Mouse (Mus musculus): ENCODE results near the gene Sf3a3.
"Not testable (repeated sequence)": the region's sequence is repeated elsewhere in the genome, so short reads cannot be mapped to it uniquely, and the experiment has no call there.

The Sf3a3 gene

DNA sequence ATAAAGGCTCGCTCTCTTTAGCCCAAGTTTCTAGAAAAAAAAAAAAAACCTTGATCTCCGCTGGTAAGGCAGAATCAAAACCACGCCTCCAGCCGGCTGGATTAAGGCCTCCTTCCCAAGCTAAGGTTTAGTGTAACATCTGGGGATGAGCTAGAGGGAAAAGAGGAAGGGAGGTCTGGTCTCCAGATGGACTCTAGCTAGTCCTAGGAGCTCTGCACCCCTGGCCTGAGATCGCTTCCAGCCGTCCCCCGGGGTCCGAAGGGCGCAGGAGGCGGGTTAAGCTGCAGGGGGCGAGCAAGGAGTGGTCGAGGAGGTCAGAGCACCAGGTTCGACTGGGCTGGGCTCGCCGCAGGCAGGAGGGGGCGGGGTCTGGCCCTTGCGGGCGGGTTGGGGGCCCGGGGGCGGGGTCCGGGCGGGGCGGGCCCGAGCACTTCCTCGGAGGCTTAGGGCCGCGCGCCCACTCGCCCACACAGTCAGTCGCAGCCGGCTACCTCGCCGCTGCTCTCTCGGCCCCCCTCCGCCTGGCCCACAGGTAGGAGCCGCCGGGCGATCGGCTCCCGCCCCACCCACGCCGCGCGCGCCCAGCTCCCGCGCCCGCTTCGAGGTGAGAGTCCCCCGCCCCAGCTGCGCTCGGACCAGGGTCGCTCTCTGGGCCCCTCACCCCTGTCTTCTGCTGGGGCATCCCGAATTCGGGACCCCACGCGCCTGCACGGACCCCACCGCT is 14.2 kb upstream of the Sf3a3 start, which contains the start of gene Fhl3:
Fhl3 (plus strand) TSS at position 454 of the 724 bp plus-strand sequence.
- peak; percentile 85 for DNase-seq

DNA sequence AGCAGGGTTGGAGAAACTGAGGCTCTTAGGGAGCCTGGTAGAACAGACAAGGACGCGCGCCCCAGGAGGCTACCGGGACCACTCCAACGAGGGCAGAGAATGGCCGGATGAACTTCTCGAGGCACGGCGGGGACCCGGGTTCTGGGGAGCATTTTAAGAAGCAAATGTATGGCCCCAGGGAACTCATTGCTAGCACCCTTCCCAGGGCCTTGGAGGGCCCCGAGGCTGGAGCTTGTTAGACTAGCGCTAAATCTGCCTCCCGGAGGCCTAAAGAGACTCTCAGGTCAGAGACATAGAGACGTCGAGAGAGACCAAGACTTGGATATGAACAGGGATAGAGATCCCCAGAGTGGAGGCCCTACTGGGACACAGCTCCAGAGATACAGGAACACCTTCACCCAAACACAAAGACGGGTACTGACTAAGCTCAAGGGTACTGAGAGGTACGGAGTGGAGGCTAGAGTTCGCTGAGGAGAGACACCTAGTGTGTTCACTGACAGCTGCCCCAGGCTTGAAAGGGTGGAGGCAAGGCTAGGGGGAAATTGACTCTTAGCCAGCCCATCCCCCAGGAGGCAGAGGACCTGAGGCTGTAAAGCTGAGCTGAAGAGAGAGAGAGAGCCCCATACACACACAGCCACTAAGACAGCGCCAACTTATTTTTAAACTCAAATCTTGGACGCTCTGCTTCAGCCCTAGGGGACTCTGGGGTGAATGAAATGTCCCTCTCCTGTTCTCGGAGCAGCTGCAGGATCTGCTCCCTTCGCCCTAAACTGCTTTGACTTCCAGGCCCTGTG is 13.3 kb upstream of the Sf3a3 start:
- DNase-seq, result peak; percentile 40

DNA sequence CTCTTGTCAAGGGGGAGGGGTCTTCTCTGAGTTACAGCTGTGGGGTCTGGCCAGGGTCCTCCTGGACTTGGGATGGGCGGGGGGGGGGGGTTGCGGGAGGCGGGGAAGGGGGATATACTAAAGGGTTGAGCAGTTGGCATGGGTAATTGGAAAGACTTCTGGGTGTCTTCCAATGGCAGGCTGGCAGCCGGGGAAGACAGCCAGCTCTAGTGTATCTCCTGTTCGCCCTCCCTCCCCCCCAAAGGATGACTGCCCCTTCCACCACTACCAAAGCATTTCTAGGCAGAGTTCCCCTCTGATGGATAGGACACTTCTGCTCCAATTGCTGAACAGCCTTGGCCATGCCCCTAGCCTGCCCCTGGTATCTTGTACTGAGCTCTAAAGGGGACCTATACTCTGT is 12.7 kb upstream of the Sf3a3 start:
- no peak for DNase-seq

DNA sequence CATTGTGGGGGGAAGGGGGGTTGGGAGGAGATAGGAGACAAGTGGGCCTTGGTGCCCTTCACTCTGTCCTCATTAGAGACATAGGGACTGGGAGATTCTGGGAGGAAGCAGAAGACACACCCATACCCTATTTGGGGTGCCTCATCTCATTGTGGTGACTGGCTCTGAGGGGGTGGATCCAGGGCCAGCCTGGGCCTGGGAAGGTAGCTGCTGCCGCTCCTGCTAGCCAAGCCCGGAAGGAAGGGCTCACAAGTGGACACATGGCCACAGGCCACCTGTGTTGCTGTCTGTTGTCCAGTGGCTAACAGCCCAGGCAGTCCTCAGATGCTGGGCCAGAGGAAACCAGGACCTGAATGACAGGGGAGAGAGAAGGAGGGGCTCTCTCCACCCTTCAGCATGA is 11.2 kb upstream of the Sf3a3 start:
- peak; percentile 20 for DNase-seq

DNA sequence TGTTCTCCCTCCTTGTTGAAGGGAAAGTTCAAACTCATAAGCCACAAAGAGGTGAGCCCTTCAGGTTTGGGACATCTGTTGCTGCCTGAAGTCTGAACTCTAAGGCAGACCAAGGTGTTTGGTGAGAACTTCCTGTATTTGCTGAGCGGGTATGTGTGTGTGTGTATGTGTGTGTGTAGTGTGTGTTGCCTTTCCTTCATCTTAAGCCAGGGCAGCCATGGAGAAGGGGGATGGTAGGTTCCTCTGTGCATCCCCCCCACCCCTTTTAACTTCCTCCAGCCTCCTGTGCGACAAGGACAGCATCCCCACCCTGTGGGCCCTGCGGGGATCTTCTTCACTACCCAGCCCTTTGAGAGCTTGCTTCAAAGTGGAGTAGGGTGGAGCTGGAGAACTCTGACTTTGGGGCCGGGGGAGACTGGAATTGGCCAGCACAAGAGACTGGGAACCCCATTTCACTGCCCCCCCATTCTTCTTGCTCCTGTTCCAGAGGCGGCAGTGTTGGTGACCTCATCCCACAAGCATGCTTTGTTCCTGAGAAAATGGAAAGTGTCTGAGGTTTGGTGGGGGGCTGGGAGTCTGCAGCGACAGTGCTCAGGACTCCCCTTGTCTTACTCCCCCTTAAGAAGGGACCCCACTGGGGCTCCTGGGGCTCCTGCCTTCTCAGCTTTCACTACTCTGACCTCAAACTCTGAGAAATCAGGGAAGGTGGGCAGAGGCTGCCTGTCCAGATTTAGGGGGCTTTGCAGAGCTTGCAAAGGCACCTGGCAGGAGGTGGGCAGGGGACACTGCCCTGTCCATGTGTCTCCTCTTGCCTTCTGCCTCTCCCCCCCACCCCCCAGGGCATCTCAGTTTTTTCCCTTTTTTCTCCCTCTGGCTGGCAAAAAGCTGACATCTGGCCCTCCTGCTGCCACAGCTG is 10.4 kb upstream of the Sf3a3 start:
- DNase-seq, result no peak

DNA sequence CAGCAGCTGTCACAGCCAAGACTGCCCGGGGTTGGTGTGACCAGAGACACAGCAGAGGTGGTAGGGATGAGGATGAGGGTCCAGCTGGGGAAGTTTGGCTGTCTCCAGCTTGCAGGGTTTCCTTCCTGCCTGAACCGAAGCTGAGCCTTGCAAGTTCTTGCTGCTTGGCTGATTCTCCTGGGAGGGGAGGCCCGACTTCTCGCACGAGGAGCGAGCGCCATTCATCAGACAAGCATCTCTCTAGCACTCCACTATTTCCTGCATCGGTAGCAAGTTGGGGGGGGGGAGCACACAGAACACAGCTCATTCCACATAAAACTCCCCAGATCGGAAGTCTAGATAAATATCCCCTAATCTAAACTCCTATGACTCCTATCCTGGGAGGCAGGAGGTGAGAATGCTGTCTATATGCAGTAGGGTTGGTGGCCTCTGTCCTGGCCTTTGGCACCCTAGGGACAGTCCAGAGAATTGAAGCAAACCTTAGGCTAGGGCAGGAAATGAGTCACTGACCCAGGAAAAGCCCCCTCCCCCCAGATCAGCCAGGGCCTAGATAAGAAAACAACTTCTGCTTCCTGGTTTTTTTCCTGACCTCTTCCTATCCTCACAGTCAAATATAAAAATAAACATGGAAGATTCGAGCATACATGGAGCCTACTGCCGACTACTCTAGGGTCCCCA is 9.6 kb upstream of the Sf3a3 start:
- DNase-seq, result peak; percentile 36

DNA sequence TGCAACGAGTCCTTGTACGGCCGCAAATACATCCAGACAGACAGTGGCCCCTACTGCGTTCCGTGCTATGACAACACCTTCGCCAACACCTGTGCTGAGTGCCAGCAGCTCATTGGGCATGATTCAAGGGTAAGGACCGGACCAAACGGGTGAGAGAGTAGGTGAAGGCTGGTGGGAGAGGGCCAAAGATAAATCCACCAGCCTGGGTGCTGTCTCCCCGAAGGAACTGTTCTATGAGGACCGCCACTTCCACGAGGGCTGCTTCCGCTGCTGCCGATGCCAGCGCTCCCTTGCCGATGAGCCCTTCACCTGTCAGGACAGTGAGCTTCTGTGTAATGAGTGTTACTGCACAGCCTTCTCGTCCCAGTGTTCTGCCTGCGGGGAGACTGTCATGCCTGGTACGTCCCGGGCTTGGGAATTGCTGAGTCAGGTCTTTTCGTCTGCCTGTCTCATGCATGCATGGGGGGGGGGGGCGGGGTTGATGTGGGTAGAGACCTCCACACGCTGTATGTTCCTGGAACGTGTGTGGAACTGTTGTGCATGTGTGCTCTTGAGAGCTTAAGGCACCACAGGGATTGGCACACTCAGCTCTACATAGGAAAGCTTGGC is 8.8 kb upstream of the Sf3a3 start:
- DNase-seq, result no peak

DNA sequence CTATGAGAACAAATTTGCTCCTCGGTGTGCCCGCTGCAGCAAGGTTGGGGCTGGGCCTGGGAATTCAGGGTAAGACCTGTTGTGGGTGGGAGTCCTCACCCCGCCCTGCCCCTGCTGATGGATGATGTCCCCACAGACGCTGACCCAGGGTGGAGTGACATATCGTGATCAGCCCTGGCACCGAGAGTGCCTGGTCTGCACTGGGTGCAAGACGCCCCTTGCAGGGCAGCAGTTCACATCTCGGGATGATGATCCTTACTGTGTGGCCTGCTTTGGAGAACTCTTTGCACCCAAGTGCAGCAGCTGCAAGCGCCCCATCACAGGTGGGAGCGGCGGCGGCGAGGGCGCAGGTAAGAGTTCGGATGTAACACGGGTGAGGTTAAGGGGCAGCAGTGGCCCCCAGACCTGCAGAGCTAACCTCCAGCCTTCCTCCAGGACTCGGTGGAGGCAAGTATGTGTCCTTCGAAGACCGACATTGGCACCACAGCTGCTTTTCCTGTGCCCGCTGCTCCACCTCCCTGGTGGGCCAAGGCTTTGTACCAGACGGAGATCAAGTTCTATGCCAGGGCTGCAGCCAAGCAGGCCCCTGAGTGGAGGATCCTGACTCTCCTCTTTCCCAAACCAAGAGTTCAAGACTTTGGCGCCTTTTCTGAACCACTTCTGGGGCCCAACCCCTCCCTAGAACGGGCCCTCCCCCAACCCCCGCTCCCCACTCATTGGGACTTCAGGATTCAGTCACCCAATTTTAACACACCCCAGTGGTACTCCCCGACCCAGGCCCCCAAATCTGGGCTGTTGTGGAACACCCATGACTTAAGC is 7.0 kb upstream of the Sf3a3 start:
- not testable (repeated sequence) for DNase-seq

DNA sequence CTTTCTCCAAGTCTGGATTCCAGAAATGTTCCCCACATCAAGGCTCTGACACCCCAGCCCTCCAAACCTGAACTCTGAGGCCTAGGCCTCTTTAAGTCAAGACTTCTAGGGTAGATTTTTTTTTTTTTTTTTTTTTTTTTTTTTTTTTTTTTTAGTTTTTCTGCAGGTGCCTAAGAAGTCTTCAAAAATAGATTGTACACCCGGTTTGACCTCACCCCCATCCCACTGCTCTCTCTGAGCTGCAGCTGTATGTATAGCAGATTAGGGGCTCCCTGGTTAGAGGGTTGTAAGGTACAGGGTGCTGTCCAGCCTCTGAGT is 6.4 kb upstream of the Sf3a3 start:
- not testable (repeated sequence) for DNase-seq

DNA sequence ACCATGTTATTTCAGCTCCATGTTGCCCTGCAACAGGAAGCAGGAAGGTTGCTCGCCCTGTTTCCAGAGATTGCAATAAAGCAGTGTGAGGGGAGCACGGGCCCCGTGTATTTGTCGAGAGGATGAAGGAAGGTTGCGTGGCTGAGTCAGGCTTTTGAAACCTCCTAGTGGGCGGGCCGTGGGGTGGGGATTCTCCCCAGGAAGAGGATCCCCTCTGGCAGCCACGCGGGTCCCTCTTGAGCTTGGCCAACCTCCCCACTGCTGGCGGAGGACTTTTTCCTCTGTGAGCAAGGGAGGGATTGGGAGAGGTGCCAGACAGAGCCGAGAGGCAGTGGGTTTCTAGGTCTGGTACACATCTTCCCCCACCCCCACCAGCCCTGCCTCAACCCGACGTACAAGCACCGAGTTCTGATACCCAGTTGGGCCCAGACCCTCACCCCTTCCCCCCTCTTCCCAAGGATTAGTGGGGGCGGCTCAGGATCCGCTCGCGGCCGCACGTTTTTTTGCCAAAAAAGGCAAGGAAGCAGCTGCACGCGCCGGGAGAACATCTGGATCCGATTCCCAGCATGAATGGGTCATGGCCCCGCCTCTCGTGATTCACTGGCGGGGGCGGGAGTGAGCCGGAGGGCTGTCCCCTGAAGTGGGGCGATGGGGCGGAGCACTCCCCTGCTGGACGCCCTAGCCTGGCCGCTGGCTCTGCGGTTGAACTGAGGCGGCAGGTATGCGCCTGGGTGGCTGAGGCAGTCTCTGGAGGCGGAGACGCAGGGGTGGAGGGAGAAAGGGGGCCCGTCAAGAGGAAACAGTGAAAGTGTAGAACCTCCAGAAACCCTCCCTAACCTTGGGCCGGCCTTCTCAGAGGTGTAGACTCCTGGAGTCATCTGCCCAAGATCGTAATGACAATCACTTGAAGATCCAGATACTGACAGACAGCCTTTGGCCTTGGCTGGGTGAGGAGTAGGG is 5.8 kb upstream of the Sf3a3 start:
- DNase-seq, result peak; percentile 92

DNA sequence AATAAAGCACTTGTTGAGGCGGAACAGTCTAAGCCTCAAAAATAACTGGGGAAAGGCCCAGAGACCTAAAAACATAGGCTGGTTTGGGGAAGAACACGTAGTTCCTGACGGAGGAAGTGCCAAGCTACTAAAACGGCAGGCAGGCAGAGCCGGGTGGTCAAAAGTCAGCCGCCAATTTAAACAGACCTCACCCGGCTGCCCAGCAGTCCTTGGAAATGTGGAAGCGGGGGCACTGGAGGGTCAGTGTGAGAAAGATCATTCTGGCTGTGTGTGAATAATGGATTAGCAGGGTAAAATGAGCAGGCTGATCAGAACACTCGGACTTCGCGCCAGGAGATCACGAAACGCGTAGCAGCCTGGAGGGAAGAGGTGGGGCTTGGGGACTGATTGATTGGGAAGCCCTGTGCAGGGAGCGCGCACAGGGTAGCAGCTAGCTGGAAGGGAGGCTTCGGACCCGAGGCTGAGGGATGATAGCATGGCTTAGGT is 4.6 kb upstream of the Sf3a3 start:
- peak; percentile 63 for DNase-seq

DNA sequence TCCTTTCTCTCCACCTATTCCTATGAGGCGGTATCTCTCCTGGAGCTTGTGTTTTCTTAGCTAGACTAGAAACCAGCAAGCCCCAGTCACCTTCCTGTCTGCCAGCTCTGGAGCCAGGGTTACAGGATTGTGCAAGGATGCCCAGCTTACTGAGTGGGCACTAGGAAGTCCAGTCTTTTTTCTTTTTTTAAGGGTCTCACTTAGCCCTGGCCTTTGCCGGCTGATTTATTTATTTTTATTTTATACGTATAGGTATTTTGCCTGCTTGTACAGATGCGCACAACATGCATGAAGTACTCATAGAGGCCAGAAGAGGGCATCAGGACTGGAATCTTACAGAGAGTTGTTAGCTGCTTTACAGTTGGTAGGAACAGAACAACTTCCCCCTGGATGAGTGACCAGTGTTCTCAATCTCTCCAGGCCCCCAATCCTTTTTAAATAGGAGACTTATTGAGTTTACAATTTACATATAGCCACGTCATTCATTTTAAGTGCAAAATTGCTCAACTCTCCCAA is 3.7 kb upstream of the Sf3a3 start:
- DNase-seq, result peak; percentile 43

DNA sequence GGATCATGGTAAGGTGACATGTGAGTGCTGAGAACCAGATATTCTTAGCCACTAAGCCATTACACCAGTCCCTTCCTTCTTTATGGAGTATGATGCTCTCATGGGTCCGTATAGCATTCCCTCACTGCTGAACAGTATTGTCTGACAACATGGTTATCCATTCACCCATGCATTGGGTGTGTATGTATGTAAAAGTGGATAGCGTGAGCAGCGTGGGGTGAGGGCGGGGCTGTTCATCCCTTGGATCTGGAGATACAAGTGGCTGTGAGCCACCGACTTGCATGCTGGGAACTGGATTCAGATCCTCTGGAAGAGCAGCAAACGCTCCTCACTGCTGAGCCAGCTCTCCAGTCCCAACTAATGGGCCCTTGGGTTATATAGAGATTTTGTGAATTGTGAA is 2.0 kb upstream of the Sf3a3 start:
- DNase-seq, result peak; percentile 80

DNA sequence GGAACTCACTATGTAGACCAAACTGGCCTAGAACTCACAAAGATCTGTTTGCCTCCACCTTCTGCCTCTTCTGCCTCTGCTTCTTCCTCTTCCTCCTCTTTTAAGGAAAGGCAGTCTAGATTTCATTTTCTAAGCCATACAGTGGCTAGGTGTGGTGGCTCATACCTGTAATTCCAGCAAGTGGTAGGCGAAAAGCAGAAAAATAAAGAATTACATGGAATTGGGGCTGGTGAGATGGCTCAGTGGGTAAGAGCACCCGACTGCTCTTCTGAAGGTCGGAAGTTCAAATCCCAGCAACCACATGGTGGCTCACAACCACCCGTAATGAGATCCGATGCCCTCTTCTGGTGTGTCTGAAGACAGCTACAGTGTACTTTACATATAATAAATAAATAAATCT is 726 bp upstream of the Sf3a3 start:
- DNase-seq, result not testable (repeated sequence)

DNA sequence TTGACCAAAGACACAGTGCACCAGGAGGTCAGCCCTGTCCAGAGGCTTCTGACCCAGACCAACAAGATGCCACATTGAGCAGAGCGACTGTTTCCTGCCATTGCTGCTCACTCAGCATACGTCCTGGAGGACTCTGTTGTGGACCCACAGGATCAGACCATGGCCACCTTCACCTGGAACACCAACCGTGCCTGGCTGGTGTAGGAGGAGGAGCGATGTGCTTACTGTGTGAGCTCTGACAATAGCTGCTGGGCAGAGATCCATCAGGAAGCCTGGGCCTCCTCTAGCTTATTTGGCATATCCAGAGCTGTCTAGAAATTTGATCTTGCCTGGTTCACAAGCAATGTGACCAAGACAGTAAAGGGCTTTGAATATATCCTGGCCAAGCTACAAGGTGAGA is 4.5 kb downstream of the Sf3a3 start:
- no peak for DNase-seq

DNA sequence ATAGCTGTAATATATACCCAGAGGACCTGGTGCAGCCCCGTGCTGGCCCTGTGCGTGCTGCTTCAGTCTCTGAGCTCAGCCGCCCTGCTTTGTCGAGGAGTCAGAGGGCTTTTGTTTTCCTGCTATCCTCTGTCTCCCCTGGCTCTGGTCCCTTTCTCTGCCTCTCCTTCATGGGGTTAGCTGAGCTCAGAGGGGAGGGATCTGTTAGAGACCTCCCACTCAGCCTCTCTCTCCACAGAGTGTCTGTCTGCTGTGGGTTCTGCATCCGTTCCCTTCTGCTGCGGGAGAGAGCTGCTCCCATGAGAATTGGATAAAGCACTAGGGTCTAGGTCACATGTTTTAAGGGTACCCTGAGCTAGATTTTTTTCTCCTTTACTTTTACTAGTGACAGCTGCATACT is 11.5 kb downstream of the Sf3a3 start:
- DNase-seq, result no peak

DNA sequence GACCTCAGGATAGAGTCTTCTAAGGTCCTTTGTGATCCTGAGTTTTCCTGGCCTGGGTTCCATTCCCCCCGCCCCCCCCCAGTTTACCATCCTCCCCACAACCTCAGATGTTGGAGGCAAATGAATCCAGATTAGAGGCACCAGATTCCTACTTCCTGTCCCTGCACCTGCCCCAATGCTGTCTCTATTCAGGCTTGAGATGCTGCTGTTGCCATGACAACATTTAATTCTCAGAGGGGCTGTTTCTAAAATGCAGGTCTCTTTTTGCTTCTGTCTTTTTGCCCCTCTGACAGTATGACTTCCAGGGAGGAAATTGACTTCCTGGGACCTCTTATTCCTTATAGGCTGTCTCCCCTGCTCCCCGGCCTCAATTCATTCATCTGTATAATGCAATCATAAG is 22.4 kb downstream of the Sf3a3 start:
- no peak for DNase-seq

DNA sequence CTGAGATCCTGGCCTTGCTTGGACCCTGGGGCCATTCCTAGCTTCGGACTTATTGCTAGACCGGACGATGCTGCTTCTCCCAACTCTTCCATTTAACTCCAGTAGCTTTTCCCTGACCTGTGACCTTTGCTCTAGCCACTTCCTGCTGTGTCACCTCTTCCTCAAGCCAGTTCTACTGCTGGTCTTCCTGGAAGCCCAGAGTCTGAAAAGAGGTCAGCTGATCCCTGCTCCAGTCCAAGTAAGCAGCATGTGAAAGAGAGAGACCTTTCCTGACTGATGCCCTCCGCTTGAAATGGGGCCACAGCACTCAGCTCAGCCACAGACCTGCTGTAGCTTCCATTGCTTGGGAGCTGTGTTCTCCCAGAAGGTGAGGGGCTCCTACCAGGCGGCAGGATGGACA is 22.9 kb downstream of the Sf3a3 start:
- DNase-seq, result no peak

DNA sequence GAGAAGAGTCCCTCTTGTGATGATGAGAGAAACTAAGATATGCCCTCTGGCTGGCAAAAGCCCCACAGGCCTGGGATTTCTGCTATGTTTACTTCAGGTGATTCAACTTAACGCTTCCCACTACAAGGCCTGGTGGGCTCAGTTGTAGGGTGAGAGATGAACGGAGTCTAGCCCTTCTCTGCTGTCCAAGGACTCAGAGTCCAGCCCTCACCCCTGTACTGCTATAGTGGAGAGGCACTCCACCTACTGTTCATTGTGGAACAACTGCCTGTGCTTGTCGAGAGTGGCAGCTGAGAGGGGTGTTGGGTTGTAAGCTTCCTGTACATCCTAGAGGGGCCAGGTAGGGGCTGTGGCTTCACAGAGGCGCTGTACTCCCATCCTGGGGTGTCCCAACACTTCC is 23.4 kb downstream of the Sf3a3 start:
- DNase-seq, result no peak

DNA sequence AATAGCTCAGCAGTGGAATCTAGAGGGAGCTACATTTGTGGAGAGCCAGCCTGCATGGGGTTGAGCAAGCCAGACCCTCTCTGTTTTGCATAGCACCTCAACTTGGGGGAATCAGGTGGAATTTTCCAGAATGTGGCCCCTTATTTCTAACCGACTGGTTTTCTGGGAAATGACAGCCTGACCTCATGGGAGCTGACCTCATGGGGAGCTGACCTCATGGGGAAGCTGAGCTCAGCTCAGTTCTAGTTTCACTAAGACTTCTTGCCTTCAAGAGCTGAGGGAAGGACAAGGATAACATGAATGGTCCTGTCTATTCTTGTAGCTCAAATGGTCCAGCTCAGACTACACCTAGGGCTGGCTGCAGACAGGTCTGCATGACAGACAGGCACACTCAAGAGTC is 24.2 kb downstream of the Sf3a3 start:
- no peak for DNase-seq

All from liver (tissue).